26 mouse cellular contexts compared by ENCODE assay signal in the genomic region with DNA sequence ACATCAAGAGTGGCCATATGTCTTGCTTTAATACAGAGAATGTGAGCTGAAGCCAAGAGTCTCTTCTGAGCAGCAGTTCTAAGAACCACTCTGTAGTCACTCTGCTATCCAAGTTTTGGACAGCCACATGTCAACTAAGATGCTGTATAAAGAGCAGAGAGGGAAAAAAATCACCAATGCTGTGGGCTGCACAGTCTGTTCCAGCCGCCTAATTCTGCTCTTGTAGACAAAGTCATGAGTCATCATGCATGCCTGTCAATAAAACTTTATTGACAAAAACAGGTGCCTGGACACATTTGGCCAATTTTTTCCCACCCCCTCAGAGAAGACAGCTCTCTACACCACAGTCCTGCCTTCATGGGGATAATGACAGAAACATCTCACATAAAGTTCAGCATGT.
A peak's percentile ranks its signal among the peaks of the same experiment; 100 is the strongest.
DNase-seq lines count a peak whose midpoint lies in the region; ATAC-seq and TF ChIP-seq lines count a peak whose summit lies in the region.
"Had no signal": no experiment of that assay in that cellular context is flagged by ENCODE, and none has a peak within 500 bp of the region (broad histone marks: within the 10 kb centered on the region; RNA-seq: fewer than 3 reads in every experiment).

No protein-coding gene starts in this region.

- peak overlapping the region; percentile 66; the same call in 1 of the 2 replicates for H3K27ac ChIP-seq in heart, adult 2 months
- H3K27ac ChIP-seq in embryonic facial prominence, embryonic 14.5 days (replicated peaks; ENCODE audit: low read depth, low read length), result peak overlapping the region; percentile 87
- peak overlapping the region; percentile 79 for H3K27ac ChIP-seq in limb, embryonic 14.5 days (replicated peaks; ENCODE audit: low read depth, low read length)
- H3K27ac ChIP-seq: forebrain, embryonic 13.5 days; heart, embryonic 15.5 days; hindbrain, embryonic 14.5 days; liver, embryonic 14.5 days; lung, embryonic 15.5 days; midbrain, embryonic 13.5 days; neural tube, embryonic 13.5 days had no signal

- no peaks in the 10 kb centered on the region for H3K79me2 ChIP-seq in heart, adult 2 months (replicated peaks; ENCODE audit: control insufficient read depth, insufficient read depth, low read length)

- peaks cover 4% of the 10 kb centered on the region for H3K4me1 ChIP-seq in heart, adult 2 months (ENCODE audit: control insufficient read depth, insufficient read depth, low read length)
- H3K4me1 ChIP-seq in embryonic facial prominence, embryonic 14.5 days (ENCODE audit: control insufficient read depth, insufficient read depth, low read length), result peaks cover 30% of the 10 kb centered on the region
- H3K4me1 ChIP-seq in limb, embryonic 14.5 days (ENCODE audit: control insufficient read depth, insufficient read depth, low read length), result peaks cover 28% of the 10 kb centered on the region
- H3K4me1 ChIP-seq: megakaryocyte, embryonic 14.5 days had no signal

- no peak for DNase-seq in heart, adult 2 months
- DNase-seq in heart, adult 9 months (ENCODE audit: low spot score in 2 of 2), result no peak
- peak; percentile 39 for DNase-seq in adipocyte (ENCODE audit: low spot score)
- DNase-seq in embryonic facial prominence, embryonic 14.5 days (ENCODE audit: low spot score), result peak; percentile 83
- peak; percentile 61 for DNase-seq in limb, embryonic 14.5 days (ENCODE audit: low spot score)
- DNase-seq in thymus, postnatal 4 days, result no peak
- DNase-seq in adrenal gland, postnatal 10 days, result no peak
- DNase-seq in kidney, postnatal 14 days, result no peak
- DNase-seq: adrenal gland, postnatal 14 days; cerebellum, adult 9-10 months; gastrocnemius, postnatal 25 days; heart, postnatal 4 days; kidney, adult 8-10 months; kidney, postnatal 25 days; lung, postnatal 36 days had no signal

- H3K9me3 ChIP-seq in embryonic facial prominence, embryonic 14.5 days (ENCODE audit: control insufficient read depth, low read length), result no peaks in the 10 kb centered on the region
- H3K9me3 ChIP-seq in limb, embryonic 14.5 days (ENCODE audit: control insufficient read depth, low read length), result no peaks in the 10 kb centered on the region
- H3K9me3 ChIP-seq: forebrain, embryonic 13.5 days; heart, embryonic 15.5 days; lung, embryonic 15.5 days; midbrain, embryonic 13.5 days; neural tube, embryonic 13.5 days; stomach, embryonic 15.5 days had no signal

- WGBS in heart, adult 2 months, result 83% methylated on average over 1 of the region's 1 CpGs
- WGBS in embryonic facial prominence, embryonic 14.5 days, result 46% methylated on average over 1 of the region's 1 CpGs
- WGBS in limb, embryonic 14.5 days, result 30% methylated on average over 1 of the region's 1 CpGs

- TF ChIP-seq CTCF in heart, adult 2 months (IDR thresholded peaks at IDR 0.05), result no peak

- no peak for ATAC-seq in embryonic facial prominence, embryonic 14.5 days (ENCODE audit: low read depth)
- ATAC-seq in limb, embryonic 14.5 days (ENCODE audit: low FRiP score, low read depth), result peak; percentile 48; the same call in 1 of the 2 replicates
- ATAC-seq: activated CD4-positive, CD25-positive, alpha-beta regulatory T cell, adult 4 months; forebrain, embryonic 13.5 days; midbrain, embryonic 13.5 days had no signal

- no peak overlapping the region for H3K4me3 ChIP-seq in heart, adult 2 months
- H3K4me3 ChIP-seq in embryonic facial prominence, embryonic 14.5 days (ENCODE audit: low read depth, low read length), result no peak overlapping the region
- H3K4me3 ChIP-seq in limb, embryonic 14.5 days (replicated peaks; ENCODE audit: low read length), result no peak overlapping the region
- H3K4me3 ChIP-seq: erythroblast, embryonic 14.5 days; forebrain, embryonic 13.5 days; heart, embryonic 15.5 days; lung, embryonic 15.5 days; megakaryocyte, embryonic 14.5 days; midbrain, embryonic 13.5 days; neural tube, embryonic 13.5 days; stomach, embryonic 15.5 days had no signal

- TF ChIP-seq EP300 in heart, adult 2 months (IDR thresholded peaks at IDR 0.05; ENCODE audit: insufficient read depth, low read depth, low read length), result no peak

- H3K36me3 ChIP-seq in heart, adult 2 months (ENCODE audit: control insufficient read depth, insufficient read depth, low read length), result no peaks in the 10 kb centered on the region
- no peaks in the 10 kb centered on the region for H3K36me3 ChIP-seq in embryonic facial prominence, embryonic 14.5 days (ENCODE audit: control insufficient read depth, insufficient read depth, low read length)
- H3K36me3 ChIP-seq in limb, embryonic 14.5 days (ENCODE audit: control insufficient read depth, insufficient read depth, low read length), result no peaks in the 10 kb centered on the region
- H3K36me3 ChIP-seq: heart, embryonic 15.5 days; lung, embryonic 15.5 days; midbrain, embryonic 13.5 days; neural tube, embryonic 13.5 days; stomach, embryonic 15.5 days had no signal

- H3K4me2 ChIP-seq in embryonic facial prominence, embryonic 14.5 days (ENCODE audit: low read depth, low read length), result no peak overlapping the region
- H3K4me2 ChIP-seq in limb, embryonic 14.5 days (replicated peaks; ENCODE audit: low read depth, low read length, severe bottlenecking), result no peak overlapping the region
- H3K4me2 ChIP-seq: forebrain, embryonic 13.5 days; heart, embryonic 15.5 days; hindbrain, embryonic 14.5 days; lung, embryonic 15.5 days; midbrain, embryonic 13.5 days; neural tube, embryonic 13.5 days; stomach, embryonic 15.5 days had no signal

- no peaks in the 10 kb centered on the region for H3K27me3 ChIP-seq in heart, adult 2 months (ENCODE audit: control insufficient read depth, insufficient read depth, low read length)
- H3K27me3 ChIP-seq in embryonic facial prominence, embryonic 14.5 days (replicated peaks; ENCODE audit: control insufficient read depth, insufficient read depth, low read length), result no peaks in the 10 kb centered on the region
- H3K27me3 ChIP-seq in limb, embryonic 14.5 days (ENCODE audit: control insufficient read depth, insufficient read depth, low read length), result no peaks in the 10 kb centered on the region
- H3K27me3 ChIP-seq: forebrain, embryonic 13.5 days; heart, embryonic 15.5 days; lung, embryonic 15.5 days; megakaryocyte, embryonic 14.5 days; midbrain, embryonic 13.5 days; neural tube, embryonic 13.5 days; stomach, embryonic 15.5 days had no signal

- intact Hi-C loops in heart, adult 2 months (cut with DNase I), result loop anchor here (5.0 kb wide), 1 partner anchor 119 kb away; no protein-coding TSS in a partner anchor

- no peak for TF ChIP-seq POLR2A in heart, adult 2 months (IDR thresholded peaks at IDR 0.05; ENCODE audit: insufficient read depth, low read depth, low read length)
- TF ChIP-seq POLR2A in limb, embryonic 14.5 days (IDR thresholded peaks at IDR 0.05; ENCODE audit: borderline replicate concordance, extremely low read depth, insufficient read depth, insufficient read length), result no peak

- H3K9ac ChIP-seq in heart, adult 2 months (ENCODE audit: low read depth, low read length), result no peak overlapping the region
- H3K9ac ChIP-seq in embryonic facial prominence, embryonic 14.5 days (ENCODE audit: low read depth, low read length), result no peak overlapping the region
- H3K9ac ChIP-seq in limb, embryonic 14.5 days (ENCODE audit: low read depth, low read length, severe bottlenecking), result no peak overlapping the region
- H3K9ac ChIP-seq: forebrain, embryonic 13.5 days; heart, embryonic 15.5 days; hindbrain, embryonic 14.5 days; liver, embryonic 14.5 days; lung, embryonic 15.5 days; midbrain, embryonic 13.5 days; neural tube, embryonic 13.5 days; stomach, embryonic 15.5 days had no signal

Comparison
In these comparisons a context has a peak if more than half of its experiments do, and no peak if none do; other contexts are left out.
1. DNase-seq: peak in adipocyte (single experiment), embryonic facial prominence, embryonic 14.5 days (single experiment) and limb, embryonic 14.5 days (single experiment); none in heart, adult 2 months (0 of 2), heart, adult 9 months (0 of 2), thymus, postnatal 4 days (single experiment), adrenal gland, postnatal 10 days (single experiment) and kidney, postnatal 14 days (single experiment).
2. Peak in every context shown above with its lines, with median percentiles within 50 percentile points of each other: H3K27ac ChIP-seq.